Mouse (Mus musculus) heart, embryonic 10.5 days (tissue): Measurements from ENCODE around the gene Ythdc1. TPM values are rescaled to one million over a fixed set of nuclear protein-coding genes. Genes with fewer than 3 reads are reported as not detected.
A peak's percentile ranks its signal among the peaks of the same experiment; 100 is the strongest.
"Not testable (repeated sequence)": the region's sequence is repeated elsewhere in the genome, so short reads cannot be mapped to it uniquely, and the experiment has no call there.

Source experiments
- DNase-seq: peaks from one replicate; pipeline ENCODE4 v3.0.0-alpha.2; 2017; ENCODE audit warnings: low spot score
- H3K27ac ChIP-seq: fragments of 300-500 bp; sonication (generic); 2 replicates; pipeline ENCODE4 v1.5.1; 2016; ENCODE audit warnings: mild to moderate bottlenecking
- H3K27me3 ChIP-seq: fragments of 300-500 bp; sonication (generic); 2 replicates; pipeline ENCODE4 v1.6.1; 2016; ENCODE audit warnings: mild to moderate bottlenecking; ENCODE audit not compliant: poor library complexity, insufficient read depth, severe bottlenecking
- H3K36me3 ChIP-seq: fragments of 300-500 bp; sonication (generic); 2 replicates; pipeline ENCODE4 v1.6.1; 2016; ENCODE audit warnings: mild to moderate bottlenecking, moderate library complexity
- H3K4me1 ChIP-seq: fragments of 300-500 bp; sonication (generic); 2 replicates; pipeline ENCODE4 v1.6.1; 2016; ENCODE audit warnings: mild to moderate bottlenecking
- H3K4me3 ChIP-seq: fragments of 300-500 bp; sonication (generic); 2 replicates; pipeline ENCODE4 v1.5.1; 2016; ENCODE audit warnings: mild to moderate bottlenecking, moderate library complexity
- H3K9me3 ChIP-seq: fragments of 300-500 bp; sonication (generic); 2 replicates; pipeline ENCODE4 v1.6.1; 2016; ENCODE audit warnings: mild to moderate bottlenecking, moderate library complexity
- WGBS: fragments of 180-500 bp; shearing (Covaris S2); methylation state at CpG from one replicate; pipeline ENCODE4 v1.1.7; 2016; 5-methylcytosine and 5-hydroxymethylcytosine counted together
- polyA plus RNA-seq: library from polyadenylated mRNA; unstranded; fragments of >200 nt; fragmentation: Nextera tagmentation; extraction: Ambion mirVana; gene quantifications from 2 replicates; pipeline ENCODE4 v1.2.1, GENCODE M21; 2016

Ythdc1 gene
- 23.9 and 34.1 TPM in 2 replicates for polyA plus RNA-seq

DNA sequence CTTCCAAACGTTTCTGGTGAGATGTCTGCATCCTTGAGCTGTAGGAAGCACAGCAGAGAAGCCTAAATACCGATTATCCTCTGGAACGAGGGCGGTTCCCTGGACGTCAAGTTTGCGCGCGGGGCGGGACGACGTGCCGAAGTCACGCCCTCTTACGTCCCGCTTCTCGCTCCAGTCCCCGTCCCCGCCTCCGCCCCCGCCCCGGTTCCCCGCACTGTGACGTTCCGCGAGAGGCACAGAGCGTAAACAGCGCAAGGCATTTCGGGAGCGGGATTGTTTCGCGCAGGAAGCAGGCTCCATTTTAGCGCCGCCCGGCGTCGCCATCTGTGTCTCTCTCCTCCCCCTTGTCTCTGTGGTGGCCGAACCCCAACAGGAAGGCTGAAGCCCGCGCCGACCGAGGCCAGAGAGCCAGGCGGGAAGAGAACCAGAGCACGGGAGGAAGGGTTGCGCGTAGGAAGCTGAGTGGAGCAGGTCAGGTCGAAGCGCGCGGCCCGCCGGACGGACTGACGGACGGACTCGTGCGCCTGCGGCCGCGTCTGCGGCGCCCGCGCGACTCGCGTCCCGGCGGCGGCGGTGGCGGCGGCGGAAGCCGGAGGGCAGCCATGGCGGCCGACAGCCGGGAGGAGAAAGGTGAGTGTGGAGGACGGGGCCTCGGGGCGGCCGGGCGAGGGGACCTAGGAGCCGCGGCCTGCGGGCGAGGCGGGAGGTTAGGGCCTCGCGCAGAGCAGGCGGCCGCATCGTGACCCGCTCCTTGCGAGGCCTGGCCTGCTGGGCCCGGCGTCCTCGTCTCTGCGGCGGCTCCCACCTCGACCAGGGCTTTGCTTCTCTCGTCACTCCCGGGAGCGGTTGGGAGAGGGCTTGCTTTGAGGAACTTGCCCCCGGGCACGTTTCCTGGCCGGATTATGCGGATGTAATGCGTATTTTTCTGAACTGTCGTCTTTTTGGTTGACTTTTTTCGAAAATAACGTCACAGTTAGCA lies at the start of gene Ythdc1:
Ythdc1 (plus strand) TSS at position 260 of the 979 bp plus-strand sequence.
- peak; percentile 98 for DNase-seq
- Histone ChIP-seq H3K4me1 (peaks cover 4% of the 10 kb centered on the region; the same call in 1 of the 2 replicates), H3K4me3 (peak within 1 kb of the TSS; percentile 89), H3K27me3 (no peaks in the 10 kb centered on the region), H3K27ac (peak within 1 kb of the TSS; percentile 100), H3K36me3 (no peaks in the 10 kb centered on the region), H3K9me3 (no peaks in the 10 kb centered on the region)
- under 1% methylated on average over 98 of the region's 111 CpGs for WGBS

DNA sequence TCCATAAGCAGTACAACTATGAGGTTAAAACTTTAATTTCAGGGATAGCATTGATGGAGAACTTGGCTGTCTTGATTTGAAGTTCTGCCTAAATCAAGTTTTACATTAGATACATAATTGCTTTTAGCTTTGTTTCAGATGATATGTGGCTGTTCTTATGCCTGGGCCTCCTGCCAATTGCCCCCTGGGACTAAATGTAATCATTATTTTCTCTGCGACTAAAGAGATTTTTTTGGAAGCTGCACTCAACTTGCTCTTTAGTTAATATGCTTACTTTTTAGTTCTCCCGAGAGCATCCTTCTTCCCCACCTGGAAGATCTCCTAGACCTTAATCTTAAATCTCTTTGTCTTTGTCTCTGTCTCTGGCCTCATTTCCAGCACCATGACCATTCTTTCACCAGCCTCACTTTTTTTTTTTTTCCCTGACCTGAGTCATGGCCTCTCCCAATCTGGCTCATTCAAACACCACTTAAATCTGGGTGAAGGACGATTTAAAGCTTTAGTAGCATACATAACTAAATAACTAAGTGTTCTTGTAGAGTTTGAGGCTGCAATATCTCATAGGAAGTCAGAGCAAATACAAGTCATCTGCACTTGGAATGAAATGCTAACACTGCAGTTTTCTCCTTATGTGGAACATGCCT lies 34.9 kb upstream of the Ythdc1 start:
- Histone ChIP-seq H3K9me3 (no peaks in the 10 kb centered on the region), H3K27me3 (no peaks in the 10 kb centered on the region), H3K4me1 (no peaks in the 10 kb centered on the region), H3K4me3 (no peak overlapping the region), H3K36me3 (no peaks in the 10 kb centered on the region), H3K27ac (no peak overlapping the region)
- 58% methylated on average over 3 of the region's 3 CpGs for WGBS
- no peak for DNase-seq

DNA sequence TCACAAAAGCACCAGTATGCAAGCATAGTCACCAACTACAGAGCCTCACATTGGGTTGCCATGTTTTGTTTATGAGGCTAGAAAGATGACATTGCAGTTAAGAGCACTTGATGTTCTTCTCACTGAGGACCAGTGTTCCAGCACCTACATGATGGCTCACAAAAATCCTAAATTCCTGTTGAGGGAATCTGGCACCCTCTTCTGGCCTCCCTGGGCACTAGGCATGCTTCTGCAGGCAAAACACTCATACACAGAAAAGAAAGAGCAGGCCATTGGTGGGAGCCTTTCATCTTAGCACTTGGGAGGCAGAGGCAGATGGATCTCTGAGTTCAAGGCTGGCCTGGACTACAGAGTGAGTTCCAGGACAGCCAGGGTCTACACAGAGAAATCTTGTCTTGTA lies 33.0 kb upstream of the Ythdc1 start:
- DNase-seq = no peak
- H3K4me3 ChIP-seq = no peak overlapping the region
- no peak overlapping the region for H3K27ac ChIP-seq
- H3K9me3 ChIP-seq = no peaks in the 10 kb centered on the region
- H3K36me3 ChIP-seq = no peaks in the 10 kb centered on the region
- no peaks in the 10 kb centered on the region for H3K27me3 ChIP-seq
- no peaks in the 10 kb centered on the region for H3K4me1 ChIP-seq

DNA sequence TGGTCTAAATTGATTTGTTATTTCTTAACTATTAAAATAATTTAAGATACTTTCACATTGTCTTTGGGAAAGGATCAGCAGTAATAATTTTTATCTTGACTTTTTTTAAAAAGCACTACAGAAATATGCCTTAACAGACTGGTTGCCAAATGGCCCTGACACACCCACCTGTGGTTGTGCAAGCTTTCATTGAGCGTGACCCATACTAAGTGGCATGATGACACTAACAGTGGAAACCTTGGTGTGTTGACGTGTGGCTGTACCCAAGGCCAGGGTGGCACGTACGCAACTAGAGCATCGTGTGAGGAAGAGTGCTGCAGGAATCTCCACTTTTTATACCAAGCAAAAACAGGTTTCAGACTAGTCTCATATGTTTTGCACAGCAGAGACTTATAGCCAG lies 27.1 kb upstream of the Ythdc1 start:
- no peak for DNase-seq
- no peak overlapping the region for H3K27ac ChIP-seq
- no peaks in the 10 kb centered on the region for H3K4me1 ChIP-seq
- H3K36me3 ChIP-seq = no peaks in the 10 kb centered on the region
- WGBS = 73% methylated on average over 5 of the region's 5 CpGs
- H3K9me3 ChIP-seq = no peaks in the 10 kb centered on the region
- H3K4me3 ChIP-seq = no peak overlapping the region
- H3K27me3 ChIP-seq = no peaks in the 10 kb centered on the region

- H3K36me3 ChIP-seq = no peaks in the 10 kb centered on the region
- no peak for DNase-seq
- H3K4me1 ChIP-seq = no peaks in the 10 kb centered on the region
- no peak overlapping the region for H3K27ac ChIP-seq
- H3K4me3 ChIP-seq = no peak overlapping the region
- no peaks in the 10 kb centered on the region for H3K9me3 ChIP-seq
- 77% methylated on average over 1 of the region's 1 CpGs for WGBS
- H3K27me3 ChIP-seq = no peaks in the 10 kb centered on the region
Observed at GRCm38 (mm10) chr5:86778471-86778870, 25.6 kb upstream of the Ythdc1 start.

DNA sequence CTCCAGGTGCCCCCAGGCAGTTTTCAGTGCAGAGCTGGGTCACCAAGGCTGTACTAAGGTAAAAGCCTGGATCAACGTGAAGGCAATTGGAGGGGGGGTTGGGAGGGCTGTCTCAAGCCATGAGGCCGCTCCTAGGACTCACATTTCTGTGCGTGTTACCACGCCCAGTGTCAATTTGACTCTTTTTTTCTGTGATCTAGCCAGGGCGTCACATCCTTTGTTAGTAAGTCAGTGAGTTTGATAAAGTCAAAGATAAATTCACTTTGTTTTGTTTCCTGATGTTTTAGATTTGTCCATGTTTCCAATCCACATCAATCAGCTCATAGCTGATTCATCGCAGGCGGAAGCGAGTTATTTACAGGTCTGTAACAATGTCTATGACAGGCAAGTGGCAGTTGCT lies 21.0 kb upstream of the Ythdc1 start:
- H3K4me3 ChIP-seq = no peak overlapping the region
- H3K27ac ChIP-seq = no peak overlapping the region
- DNase-seq = no peak
- no peaks in the 10 kb centered on the region for H3K27me3 ChIP-seq
- no peaks in the 10 kb centered on the region for H3K9me3 ChIP-seq
- no peaks in the 10 kb centered on the region for H3K4me1 ChIP-seq
- no peaks in the 10 kb centered on the region for H3K36me3 ChIP-seq
- WGBS = 61% methylated on average over 8 of the region's 8 CpGs

DNA sequence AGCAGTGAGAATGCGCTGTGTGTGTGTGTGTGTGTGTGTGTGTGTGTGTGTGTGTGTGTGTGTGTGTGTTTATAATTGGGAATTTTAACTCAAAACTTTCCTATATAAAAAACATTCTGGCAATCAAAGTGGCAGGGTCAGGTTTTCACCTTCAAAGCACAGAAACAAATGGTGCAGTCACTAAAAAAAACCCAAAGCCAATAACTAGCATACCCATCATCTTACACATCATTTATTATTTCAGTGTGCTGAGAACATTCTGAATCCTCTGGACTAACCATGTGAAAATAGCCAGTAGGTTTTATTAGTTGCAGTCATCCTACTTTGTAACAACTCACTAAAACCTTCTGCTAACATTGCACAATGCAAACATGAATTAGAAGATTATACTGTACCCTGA lies 19.8 kb upstream of the Ythdc1 start:
- WGBS = 67% methylated on average over 1 of the region's 1 CpGs
- no peaks in the 10 kb centered on the region for H3K36me3 ChIP-seq
- no peaks in the 10 kb centered on the region for H3K27me3 ChIP-seq
- no peak overlapping the region for H3K4me3 ChIP-seq
- H3K9me3 ChIP-seq = no peaks in the 10 kb centered on the region
- no peak for DNase-seq
- H3K27ac ChIP-seq = no peak overlapping the region
- H3K4me1 ChIP-seq = no peaks in the 10 kb centered on the region

- no peaks in the 10 kb centered on the region for H3K27me3 ChIP-seq
- DNase-seq = no peak
- H3K4me3 ChIP-seq = no peak overlapping the region
- WGBS = 43% methylated on average over 1 of the region's 1 CpGs
- no peaks in the 10 kb centered on the region for H3K36me3 ChIP-seq
- H3K27ac ChIP-seq = no peak overlapping the region
- no peaks in the 10 kb centered on the region for H3K4me1 ChIP-seq
- no peaks in the 10 kb centered on the region for H3K9me3 ChIP-seq
Observed at GRCm38 (mm10) chr5:86786798-86787197, 17.2 kb upstream of the Ythdc1 start.

DNA sequence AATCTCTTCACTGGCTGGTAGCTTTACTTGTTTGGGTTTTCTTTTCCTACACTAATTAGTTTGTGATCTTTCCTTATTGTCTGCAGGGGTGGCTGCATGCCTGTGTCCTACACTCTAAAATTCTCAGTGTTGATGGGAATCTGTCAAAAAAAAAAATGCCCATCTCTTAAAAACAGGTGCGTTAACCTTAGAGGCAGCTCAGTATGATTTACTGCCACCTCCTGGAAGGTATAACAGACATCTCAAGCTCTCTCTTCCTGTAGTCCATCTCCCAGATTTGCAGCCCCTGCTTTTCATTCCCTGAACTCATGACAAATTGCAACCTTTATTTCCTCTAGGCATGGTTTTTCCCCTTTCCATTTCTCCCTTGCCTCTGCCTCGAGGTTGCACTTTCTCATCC lies 14.1 kb upstream of the Ythdc1 start:
- H3K4me1 ChIP-seq = no peaks in the 10 kb centered on the region
- no peaks in the 10 kb centered on the region for H3K36me3 ChIP-seq
- no peaks in the 10 kb centered on the region for H3K27me3 ChIP-seq
- no peak for DNase-seq
- no peak overlapping the region for H3K27ac ChIP-seq
- WGBS = 59% methylated on average over 2 of the region's 2 CpGs
- no peak overlapping the region for H3K4me3 ChIP-seq
- H3K9me3 ChIP-seq = no peaks in the 10 kb centered on the region

GRCm38 (mm10) chr5:86792249-86792648 lies 11.8 kb upstream of the Ythdc1 start:
- Histone ChIP-seq H3K36me3 (no peaks in the 10 kb centered on the region), H3K4me3 (no peak overlapping the region), H3K27me3 (no peaks in the 10 kb centered on the region), H3K4me1 (no peaks in the 10 kb centered on the region), H3K9me3 (no peaks in the 10 kb centered on the region), H3K27ac (no peak overlapping the region)
- DNase-seq = no peak
- WGBS = 55% methylated on average over 4 of the region's 4 CpGs

GRCm38 (mm10) chr5:86792807-86793206 lies 11.2 kb upstream of the Ythdc1 start:
- H3K9me3 ChIP-seq = no peaks in the 10 kb centered on the region
- H3K4me1 ChIP-seq = no peaks in the 10 kb centered on the region
- WGBS = 62% methylated on average over 8 of the region's 8 CpGs
- DNase-seq = no peak
- H3K27ac ChIP-seq = no peak overlapping the region
- H3K4me3 ChIP-seq = no peak overlapping the region
- no peaks in the 10 kb centered on the region for H3K36me3 ChIP-seq
- no peaks in the 10 kb centered on the region for H3K27me3 ChIP-seq

GRCm38 (mm10) chr5:86816795-86817194 lies 12.8 kb downstream of the Ythdc1 start:
- 90% methylated on average over 3 of the region's 3 CpGs for WGBS
- no peak overlapping the region for H3K4me3 ChIP-seq
- no peaks in the 10 kb centered on the region for H3K4me1 ChIP-seq
- no peak overlapping the region for H3K27ac ChIP-seq
- H3K27me3 ChIP-seq = no peaks in the 10 kb centered on the region
- no peak for DNase-seq
- no peaks in the 10 kb centered on the region for H3K9me3 ChIP-seq
- peaks cover 46% of the 10 kb centered on the region for H3K36me3 ChIP-seq

- not testable (repeated sequence) for DNase-seq, H3K4me3 ChIP-seq, H3K27ac ChIP-seq, H3K9me3 ChIP-seq, H3K27me3 ChIP-seq, H3K4me1 ChIP-seq
- peaks cover 47% of the 10 kb centered on the region for H3K36me3 ChIP-seq
- 93% methylated on average over 4 of the region's 4 CpGs for WGBS
Observed at GRCm38 (mm10) chr5:86836378-86836777, 32.4 kb downstream of the Ythdc1 start.
